In the genomic region with DNA sequence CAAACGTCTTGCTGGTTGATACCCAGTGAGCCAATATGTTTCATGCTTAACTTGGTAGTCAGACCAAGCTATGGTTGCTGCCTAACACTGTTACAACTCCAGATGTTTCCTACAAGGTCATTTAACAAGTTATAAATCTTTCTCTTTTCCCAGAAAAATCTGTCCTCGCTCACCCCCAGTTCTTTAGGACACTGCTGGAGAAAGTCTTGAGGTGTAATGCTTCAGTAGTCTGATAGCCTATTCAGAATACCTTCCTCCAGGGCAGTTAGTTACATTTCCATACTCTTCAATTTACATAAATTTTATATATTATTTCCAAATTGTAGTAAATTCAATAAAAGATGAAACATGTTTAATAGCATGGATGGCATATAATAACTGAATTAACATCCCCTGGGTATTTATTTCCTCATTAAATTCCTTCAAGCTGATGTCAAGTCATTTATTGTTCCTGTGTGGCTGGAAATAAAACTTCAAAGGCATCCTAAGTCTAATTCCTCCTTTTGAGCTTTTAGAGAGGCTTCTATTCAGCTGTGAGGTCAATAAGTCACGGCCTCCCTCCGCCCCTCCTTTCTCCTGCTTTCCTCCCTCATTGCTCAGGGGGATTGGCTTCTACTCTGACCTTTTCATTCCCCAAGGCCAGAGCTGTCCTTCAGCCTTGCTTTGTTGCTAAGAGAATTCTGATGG, we compare ENCODE assay signal across 9 mouse cellular contexts.
A peak's percentile ranks its signal among the peaks of the same experiment; 100 is the strongest.
DNase-seq lines count a peak whose midpoint lies in the region; ATAC-seq lines count a peak whose summit lies in the region.
"Had no signal": no experiment of that assay in that cellular context is flagged by ENCODE, and none has a peak within 500 bp of the region (broad histone marks: within the 10 kb centered on the region; RNA-seq: fewer than 3 reads in every experiment).

No protein-coding gene starts in this region.

- H3K27me3 ChIP-seq in hindbrain, embryonic 10.5 days (ENCODE audit: insufficient read depth, poor library complexity, severe bottlenecking), result no peaks in the 10 kb centered on the region
- no peaks in the 10 kb centered on the region for H3K27me3 ChIP-seq in hindbrain, embryonic 16.5 days (replicated peaks; ENCODE audit: control insufficient read depth, insufficient read depth, low read length)
- H3K27me3 ChIP-seq in neural tube, embryonic 13.5 days, result no peaks in the 10 kb centered on the region

- 12% methylated on average over 4 of the region's 4 CpGs for WGBS in hindbrain, embryonic 10.5 days
- 15% methylated on average over 4 of the region's 4 CpGs for WGBS in hindbrain, embryonic 16.5 days
- under 1% methylated on average over 4 of the region's 4 CpGs for WGBS in neural tube, embryonic 13.5 days

- H3K4me1 ChIP-seq in hindbrain, embryonic 10.5 days (replicated peaks), result peaks cover 27% of the 10 kb centered on the region
- H3K4me1 ChIP-seq in hindbrain, embryonic 16.5 days (ENCODE audit: control insufficient read depth, insufficient read depth, low read depth, low read length), result no peaks in the 10 kb centered on the region; the same call in 1 of the 2 replicates
- H3K4me1 ChIP-seq in neural tube, embryonic 13.5 days (replicated peaks), result peaks cover 8% of the 10 kb centered on the region

- no peak overlapping the region for H3K4me3 ChIP-seq in hindbrain, embryonic 10.5 days
- H3K4me3 ChIP-seq in hindbrain, embryonic 16.5 days (ENCODE audit: low read length), result no peak overlapping the region
- H3K4me3 ChIP-seq in neural tube, embryonic 13.5 days, result no peak overlapping the region

- H3K9me3 ChIP-seq in hindbrain, embryonic 10.5 days, result no peaks in the 10 kb centered on the region
- no peaks in the 10 kb centered on the region for H3K9me3 ChIP-seq in hindbrain, embryonic 16.5 days (ENCODE audit: control insufficient read depth, low read length)
- H3K9me3 ChIP-seq in neural tube, embryonic 13.5 days, result no peaks in the 10 kb centered on the region

- intact Hi-C loops in gastrocnemius, postnatal 36 days (cut with DNase I), result no loop called here

- no peaks in the 10 kb centered on the region for H3K36me3 ChIP-seq in hindbrain, embryonic 10.5 days
- H3K36me3 ChIP-seq in hindbrain, embryonic 16.5 days (ENCODE audit: control insufficient read depth, insufficient read depth, low read length), result no peaks in the 10 kb centered on the region
- no peaks in the 10 kb centered on the region for H3K36me3 ChIP-seq in neural tube, embryonic 13.5 days

- peak overlapping the region; percentile 87 for H3K27ac ChIP-seq in hindbrain, embryonic 10.5 days
- H3K27ac ChIP-seq in hindbrain, embryonic 16.5 days (ENCODE audit: low read depth, low read length), result no peak overlapping the region
- H3K27ac ChIP-seq in neural tube, embryonic 13.5 days (replicated peaks), result peak overlapping the region; percentile 49; the same call in 1 of the 2 replicates

- H3K4me2 ChIP-seq in hindbrain, embryonic 16.5 days (ENCODE audit: low read length), result no peak overlapping the region
- no peak overlapping the region for H3K4me2 ChIP-seq in neural tube, embryonic 13.5 days

- ATAC-seq in hindbrain, embryonic 16.5 days, result no peak
- ATAC-seq in neural tube, embryonic 13.5 days (ENCODE audit: low read depth), result 0 out of 2 replicates have a peak, but pooled peaks have one; percentile 61
- ATAC-seq: lung, postnatal 0 days had no signal

- no peak overlapping the region for H3K9ac ChIP-seq in hindbrain, embryonic 16.5 days (ENCODE audit: low read depth, low read length)
- H3K9ac ChIP-seq in neural tube, embryonic 13.5 days, result no peak overlapping the region

- DNase-seq in hindbrain, embryonic 10.5 days (ENCODE audit: low spot score), result peak; percentile 87
- peak; percentile 55 for DNase-seq in embryo, embryonic 11.5 days (ENCODE audit: low read depth, low spot score)
- DNase-seq in kidney, postnatal 10 days, result peak; percentile 63
- DNase-seq in urinary bladder, postnatal 4 days (ENCODE audit: low spot score in 2 of 2), result no peak
- DNase-seq in gastrocnemius, postnatal 36 days, result no peak
- DNase-seq in cerebellum, adult 11 months, result no peak

Comparison
In these comparisons a context has a peak if more than half of its experiments do, and no peak if none do; other contexts are left out.
1. DNase-seq: peak in hindbrain, embryonic 10.5 days (single experiment), embryo, embryonic 11.5 days (single experiment) and kidney, postnatal 10 days (single experiment); none in urinary bladder, postnatal 4 days (0 of 2), gastrocnemius, postnatal 36 days (0 of 2) and cerebellum, adult 11 months (single experiment).